Mouse (Mus musculus): ENCODE measurements around the gene Nob1. TPM values are rescaled to one million over a fixed set of nuclear protein-coding genes. Genes with fewer than 3 reads are reported as not detected.

The Nob1 gene
- total and polyA plus RNA-seq, 3 experiments, result 46.0 to 76.6 (median 59.1) TPM

DNA sequence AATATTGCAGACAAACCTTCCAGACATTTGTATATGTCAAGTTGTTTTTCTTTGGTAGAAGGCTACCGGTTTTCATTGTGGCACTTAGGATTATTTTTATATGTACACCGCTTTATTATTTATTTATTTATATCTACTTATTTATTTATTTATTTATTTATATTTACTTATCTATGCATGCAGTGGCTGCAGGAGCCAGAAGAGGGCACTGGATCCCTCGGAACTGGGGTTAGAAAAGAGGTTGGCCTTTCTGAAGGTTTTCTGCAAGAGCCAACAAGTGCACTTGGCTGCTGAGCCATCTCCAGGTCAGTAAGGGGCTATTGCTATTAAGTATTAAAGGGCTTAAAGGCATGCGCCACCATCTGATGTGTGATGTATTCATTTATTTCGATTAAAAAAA lies 37.0 kb downstream of the Nob1 start:
- no peak for TF ChIP-seq CTCF (IDR thresholded peaks at IDR 0.05; ENCODE audit: low read depth, low read length)
- no peak for TF ChIP-seq TAL1 (conservative IDR thresholded peaks at IDR 0.05; ENCODE audit: low read depth, low read length)
- no peak for TF ChIP-seq GATA1 (IDR thresholded peaks at IDR 0.05; ENCODE audit: borderline replicate concordance, low read length)
- TF ChIP-seq GATA2 (IDR thresholded peaks at IDR 0.05; ENCODE audit: borderline replicate concordance, low read depth, low read length), result no peak
- TF ChIP-seq POLR2AphosphoS5 (IDR thresholded peaks at IDR 0.05; ENCODE audit: insufficient replicate concordance, low read depth, low read length), result no peak
- Histone ChIP-seq H3K4me1 (ENCODE audit: insufficient read depth, low read depth, low read length) (peaks cover 48% of the 10 kb centered on the region), H3K27me3 (ENCODE audit: insufficient read depth, low read length) (peaks cover 4% of the 10 kb centered on the region; the same call in 1 of the 2 replicates), H3K9me3 (replicated peaks) (no peaks in the 10 kb centered on the region), H3K36me3 (replicated peaks) (peaks cover 19% of the 10 kb centered on the region), H3K4me3 (ENCODE audit: low read depth, low read length) (no peak overlapping the region)
- ATAC-seq (ENCODE audit: extremely low read depth, insufficient number of reproducible peaks, low FRiP score, poor library complexity, severe bottlenecking), result 0 out of 2 replicates have a peak, but pooled peaks have one; percentile 30
- DNase-seq (ENCODE audit: low spot score), result no peak

DNA sequence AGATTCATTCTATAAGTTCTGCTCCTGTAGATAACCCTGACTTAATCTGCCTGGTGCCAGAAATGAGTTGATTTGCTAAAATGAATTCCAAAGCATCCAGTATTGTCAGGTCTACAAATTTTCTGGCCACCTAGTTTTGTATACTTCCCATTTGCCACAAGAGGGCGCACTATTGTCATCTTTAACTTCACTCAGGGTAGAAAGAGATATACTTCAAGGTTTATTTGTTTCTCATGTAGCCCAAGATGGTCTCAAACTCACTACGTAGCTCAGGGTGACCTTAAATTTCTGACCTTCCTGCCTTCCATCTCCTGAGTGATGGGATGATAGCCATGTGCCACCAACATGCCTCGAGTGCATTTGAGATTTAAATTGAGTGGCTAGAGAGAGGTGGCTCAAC lies 38.2 kb downstream of the Nob1 start:
- Histone ChIP-seq H3K27me3 (ENCODE audit: insufficient read depth, low read length) (peaks cover 4% of the 10 kb centered on the region; the same call in 1 of the 2 replicates), H3K4me3 (ENCODE audit: low read depth, low read length) (no peak overlapping the region), H3K36me3 (replicated peaks) (peaks cover 14% of the 10 kb centered on the region), H3K9me3 (replicated peaks) (no peaks in the 10 kb centered on the region), H3K4me1 (ENCODE audit: insufficient read depth, low read depth, low read length) (peaks cover 48% of the 10 kb centered on the region)
- ATAC-seq (ENCODE audit: extremely low read depth, insufficient number of reproducible peaks, low FRiP score, poor library complexity, severe bottlenecking) (no peak), DNase-seq (ENCODE audit: low spot score) (peak; percentile 48)
- TF ChIP-seq CTCF (IDR thresholded peaks at IDR 0.05; ENCODE audit: low read depth, low read length), result peak; percentile 35
- TF ChIP-seq POLR2AphosphoS5 (IDR thresholded peaks at IDR 0.05; ENCODE audit: insufficient replicate concordance, low read depth, low read length), result no peak

DNA sequence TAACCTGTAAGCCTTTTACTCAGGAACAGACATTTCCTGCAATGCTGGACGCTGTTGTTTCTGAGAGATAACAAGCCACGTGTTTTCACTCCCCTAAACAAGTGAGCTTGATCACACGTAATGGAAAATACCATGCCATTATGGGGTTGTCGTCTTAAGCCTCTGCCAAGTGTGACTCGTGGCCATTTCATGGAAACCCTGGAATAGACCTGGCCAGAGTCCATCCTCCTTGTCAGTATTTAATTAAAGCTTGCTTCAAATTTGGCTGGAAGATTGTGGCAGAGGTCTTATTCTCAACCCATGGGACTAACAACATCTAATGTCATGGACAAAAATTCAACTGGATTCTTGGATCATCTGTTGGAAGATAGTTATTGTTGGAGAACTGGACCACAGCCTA lies 38.7 kb downstream of the Nob1 start:
- Histone ChIP-seq H3K4me3 (ENCODE audit: low read depth, low read length) (no peak overlapping the region), H3K9me3 (replicated peaks) (no peaks in the 10 kb centered on the region), H3K36me3 (replicated peaks) (peaks cover 14% of the 10 kb centered on the region), H3K4me1 (ENCODE audit: insufficient read depth, low read depth, low read length) (peaks cover 45% of the 10 kb centered on the region), H3K27me3 (ENCODE audit: insufficient read depth, low read length) (peaks cover 4% of the 10 kb centered on the region; the same call in 1 of the 2 replicates)
- ATAC-seq (ENCODE audit: extremely low read depth, insufficient number of reproducible peaks, low FRiP score, poor library complexity, severe bottlenecking) (peak; percentile 47), DNase-seq (ENCODE audit: low spot score) (no peak)
- no peak for TF ChIP-seq GATA2 (IDR thresholded peaks at IDR 0.05; ENCODE audit: borderline replicate concordance, low read depth, low read length)
- TF ChIP-seq POLR2AphosphoS5 (IDR thresholded peaks at IDR 0.05; ENCODE audit: insufficient replicate concordance, low read depth, low read length), result no peak
- TF ChIP-seq CTCF (IDR thresholded peaks at IDR 0.05; ENCODE audit: low read depth, low read length), result no peak
- TF ChIP-seq TAL1 (conservative IDR thresholded peaks at IDR 0.05; ENCODE audit: low read depth, low read length), result no peak
- no peak for TF ChIP-seq GATA1 (IDR thresholded peaks at IDR 0.05; ENCODE audit: borderline replicate concordance, low read length)

GRCm38 (mm10) chr8:107385063-107385462 lies 39.8 kb downstream of the Nob1 start:
- TF ChIP-seq GATA2 (IDR thresholded peaks at IDR 0.05; ENCODE audit: borderline replicate concordance, low read depth, low read length), result no peak
- H3K4me1 ChIP-seq (ENCODE audit: insufficient read depth, low read depth, low read length), result peaks cover 35% of the 10 kb centered on the region
- H3K9me3 ChIP-seq (replicated peaks), result no peaks in the 10 kb centered on the region
- no peak overlapping the region for H3K4me3 ChIP-seq (ENCODE audit: low read depth, low read length)
- DNase-seq (ENCODE audit: low spot score), result no peak
- no peak for ATAC-seq (ENCODE audit: extremely low read depth, insufficient number of reproducible peaks, low FRiP score, poor library complexity, severe bottlenecking)
- H3K36me3 ChIP-seq (replicated peaks), result peaks cover 11% of the 10 kb centered on the region
- peaks cover 4% of the 10 kb centered on the region; the same call in 1 of the 2 replicates for H3K27me3 ChIP-seq (ENCODE audit: insufficient read depth, low read length)

DNA sequence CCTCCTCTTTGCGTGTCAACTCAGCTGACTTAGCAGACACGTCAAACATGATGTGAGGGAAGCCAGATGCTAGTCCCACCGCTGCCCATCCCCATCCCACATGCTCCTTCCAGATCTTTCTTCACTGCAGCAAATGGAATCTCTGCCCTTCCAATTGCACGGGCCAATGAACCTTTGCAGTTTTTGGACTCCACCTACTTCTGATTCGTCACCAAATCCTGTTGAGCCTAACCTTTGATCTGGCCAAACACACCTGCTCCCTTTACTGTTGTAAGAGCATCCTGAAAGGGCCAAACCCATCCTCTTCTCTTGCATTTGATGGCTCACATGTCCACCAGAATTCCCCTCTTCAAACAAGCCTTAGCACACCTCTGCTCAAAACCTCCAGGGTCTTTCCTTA lies 40.2 kb downstream of the Nob1 start:
- Histone ChIP-seq H3K4me3 (ENCODE audit: low read depth, low read length) (no peak overlapping the region), H3K4me1 (ENCODE audit: insufficient read depth, low read depth, low read length) (peaks cover 35% of the 10 kb centered on the region), H3K36me3 (replicated peaks) (peaks cover 10% of the 10 kb centered on the region), H3K27me3 (ENCODE audit: insufficient read depth, low read length) (peaks cover 4% of the 10 kb centered on the region; the same call in 1 of the 2 replicates), H3K9me3 (replicated peaks) (no peaks in the 10 kb centered on the region)
- DNase-seq (ENCODE audit: low spot score), result no peak
- ATAC-seq (ENCODE audit: extremely low read depth, insufficient number of reproducible peaks, low FRiP score, poor library complexity, severe bottlenecking), result no peak
- no peak for TF ChIP-seq POLR2AphosphoS5 (IDR thresholded peaks at IDR 0.05; ENCODE audit: insufficient replicate concordance, low read depth, low read length)
- no peak for TF ChIP-seq TAL1 (conservative IDR thresholded peaks at IDR 0.05; ENCODE audit: low read depth, low read length)
- no peak for TF ChIP-seq CTCF (IDR thresholded peaks at IDR 0.05; ENCODE audit: low read depth, low read length)
- TF ChIP-seq GATA1 (IDR thresholded peaks at IDR 0.05; ENCODE audit: borderline replicate concordance, low read length), result no peak
- no peak for TF ChIP-seq GATA2 (IDR thresholded peaks at IDR 0.05; ENCODE audit: borderline replicate concordance, low read depth, low read length)

- H3K4me3 ChIP-seq (ENCODE audit: low read depth, low read length), result no peak overlapping the region
- DNase-seq (ENCODE audit: low spot score) (no peak), ATAC-seq (ENCODE audit: extremely low read depth, insufficient number of reproducible peaks, low FRiP score, poor library complexity, severe bottlenecking) (no peak)
- no peak for TF ChIP-seq TAL1 (conservative IDR thresholded peaks at IDR 0.05; ENCODE audit: low read depth, low read length)
- TF ChIP-seq CTCF (IDR thresholded peaks at IDR 0.05; ENCODE audit: low read depth, low read length), result no peak
- TF ChIP-seq GATA1 (IDR thresholded peaks at IDR 0.05; ENCODE audit: borderline replicate concordance, low read length), result no peak
- TF ChIP-seq POLR2AphosphoS5 (IDR thresholded peaks at IDR 0.05; ENCODE audit: insufficient replicate concordance, low read depth, low read length), result no peak
- TF ChIP-seq GATA2 (IDR thresholded peaks at IDR 0.05; ENCODE audit: borderline replicate concordance, low read depth, low read length), result no peak
- peaks cover 12% of the 10 kb centered on the region for H3K36me3 ChIP-seq (replicated peaks)
- H3K27me3 ChIP-seq (ENCODE audit: insufficient read depth, low read length), result peaks cover 4% of the 10 kb centered on the region; the same call in 1 of the 2 replicates
- H3K4me1 ChIP-seq (ENCODE audit: insufficient read depth, low read depth, low read length), result peaks cover 27% of the 10 kb centered on the region
- H3K9me3 ChIP-seq (replicated peaks), result no peaks in the 10 kb centered on the region
Observed at GRCm38 (mm10) chr8:107382898-107383297, 42.0 kb downstream of the Nob1 start.

GRCm38 (mm10) chr8:107381666-107382065 lies 43.2 kb downstream of the Nob1 start:
- H3K4me3 ChIP-seq (ENCODE audit: low read depth, low read length), result no peak overlapping the region
- peaks cover 23% of the 10 kb centered on the region for H3K4me1 ChIP-seq (ENCODE audit: insufficient read depth, low read depth, low read length)
- no peaks in the 10 kb centered on the region for H3K9me3 ChIP-seq (replicated peaks)
- peaks cover 4% of the 10 kb centered on the region; the same call in 1 of the 2 replicates for H3K27me3 ChIP-seq (ENCODE audit: insufficient read depth, low read length)
- DNase-seq (ENCODE audit: low spot score), result no peak
- H3K36me3 ChIP-seq (replicated peaks), result peaks cover 13% of the 10 kb centered on the region
- no peak for ATAC-seq (ENCODE audit: extremely low read depth, insufficient number of reproducible peaks, low FRiP score, poor library complexity, severe bottlenecking)
- TF ChIP-seq GATA1 (IDR thresholded peaks at IDR 0.05; ENCODE audit: borderline replicate concordance, low read length) (no peak), GATA2 (IDR thresholded peaks at IDR 0.05; ENCODE audit: borderline replicate concordance, low read depth, low read length) (no peak), CTCF (IDR thresholded peaks at IDR 0.05; ENCODE audit: low read depth, low read length) (no peak), POLR2AphosphoS5 (IDR thresholded peaks at IDR 0.05; ENCODE audit: insufficient replicate concordance, low read depth, low read length) (no peak), TAL1 (conservative IDR thresholded peaks at IDR 0.05; ENCODE audit: low read depth, low read length) (no peak)
